Mouse (Mus musculus) c-Kit-negative CD71-positive TER-119-positive erythroid progenitor cells, embryonic 14.5 days (primary cell): ENCODE results near the gene Omt2a.
"Not testable (repeated sequence)": the region's sequence is repeated elsewhere in the genome, so short reads cannot be mapped to it uniquely, and the experiment has no call there.

Source experiments
- DNase-seq: peaks from one replicate; pipeline ENCODE4 v3.0.0-alpha.2; 2013; ENCODE audit warnings: low read depth, low spot score

The Omt2a gene

GRCm38 (mm10) chr9:78298232-78298631, 16.4 kb downstream of the Omt2a start:
- DNase-seq: no peak

- peak; percentile 9 for DNase-seq
Observed at GRCm38 (mm10) chr9:78296089-78296488, 18.5 kb downstream of the Omt2a start.

- DNase-seq: not testable (repeated sequence)
Observed at GRCm38 (mm10) chr9:78294781-78295180, 19.8 kb downstream of the Omt2a start.

DNA sequence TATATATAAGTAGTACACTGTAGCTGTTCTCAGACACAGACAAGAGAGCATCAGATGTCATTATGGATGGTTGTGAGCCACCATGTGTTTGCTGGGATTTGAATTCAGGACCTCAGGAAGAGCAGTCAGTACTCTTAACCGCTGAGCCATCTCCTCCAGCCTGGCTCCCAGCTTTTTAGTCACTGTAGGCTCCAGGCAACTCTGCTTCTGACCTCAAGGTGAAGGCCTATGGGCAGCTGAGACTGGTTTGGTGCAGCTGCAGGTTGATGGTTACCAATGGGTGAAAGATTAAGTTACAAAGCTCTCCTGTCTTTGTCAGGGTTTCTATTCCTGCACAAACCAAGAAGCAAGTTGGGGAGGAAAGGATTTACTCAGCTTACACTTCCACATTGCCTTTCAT, 20.9 kb downstream of the Omt2a start:
- not testable (repeated sequence) for DNase-seq

DNA sequence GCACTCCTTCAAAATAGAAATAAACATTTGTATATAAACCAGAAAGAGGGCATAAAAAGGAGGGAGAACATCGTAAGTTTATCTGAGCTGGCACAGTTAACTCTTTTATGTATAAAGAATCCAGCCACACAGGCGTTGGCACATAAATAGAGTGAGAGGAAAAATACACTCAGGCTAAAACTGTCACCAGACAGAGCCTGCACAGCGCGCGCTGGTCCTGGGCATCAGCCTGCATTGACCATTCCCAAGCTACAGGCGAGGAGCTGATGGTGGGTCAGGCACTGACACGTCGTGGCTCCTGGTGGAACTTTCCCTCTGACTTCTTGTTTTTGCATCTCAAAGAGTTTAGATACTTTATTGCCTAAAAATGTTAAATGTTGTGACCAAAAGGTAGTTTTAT, 22.1 kb downstream of the Omt2a start:
- not testable (repeated sequence) for DNase-seq

- DNase-seq: not testable (repeated sequence)
Observed at GRCm38 (mm10) chr9:78289723-78290122, 24.9 kb downstream of the Omt2a start, which contains the start of gene Gm10639. Gene Gm10639 (plus strand): TSS chr9:78289923.

DNA sequence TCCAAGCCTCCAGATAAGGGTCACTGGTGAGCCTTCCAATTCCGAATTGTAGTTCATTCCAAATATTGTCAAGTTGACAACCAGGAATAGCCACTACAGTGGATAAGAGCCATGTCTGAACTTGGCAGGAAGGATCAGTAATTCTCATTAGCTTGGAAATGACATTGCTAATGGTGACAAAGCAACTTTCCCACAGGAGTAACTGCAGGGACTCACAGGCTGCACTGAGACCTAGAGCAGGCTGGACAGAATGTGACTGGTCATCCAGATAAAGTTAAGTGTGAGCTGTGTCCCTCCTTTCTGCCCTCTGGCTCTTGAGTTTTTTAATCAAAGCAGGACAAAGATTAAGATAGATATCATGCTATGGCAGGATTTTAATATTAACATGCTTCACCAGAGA, 25.5 kb downstream of the Omt2a start:
- not testable (repeated sequence) for DNase-seq

DNA sequence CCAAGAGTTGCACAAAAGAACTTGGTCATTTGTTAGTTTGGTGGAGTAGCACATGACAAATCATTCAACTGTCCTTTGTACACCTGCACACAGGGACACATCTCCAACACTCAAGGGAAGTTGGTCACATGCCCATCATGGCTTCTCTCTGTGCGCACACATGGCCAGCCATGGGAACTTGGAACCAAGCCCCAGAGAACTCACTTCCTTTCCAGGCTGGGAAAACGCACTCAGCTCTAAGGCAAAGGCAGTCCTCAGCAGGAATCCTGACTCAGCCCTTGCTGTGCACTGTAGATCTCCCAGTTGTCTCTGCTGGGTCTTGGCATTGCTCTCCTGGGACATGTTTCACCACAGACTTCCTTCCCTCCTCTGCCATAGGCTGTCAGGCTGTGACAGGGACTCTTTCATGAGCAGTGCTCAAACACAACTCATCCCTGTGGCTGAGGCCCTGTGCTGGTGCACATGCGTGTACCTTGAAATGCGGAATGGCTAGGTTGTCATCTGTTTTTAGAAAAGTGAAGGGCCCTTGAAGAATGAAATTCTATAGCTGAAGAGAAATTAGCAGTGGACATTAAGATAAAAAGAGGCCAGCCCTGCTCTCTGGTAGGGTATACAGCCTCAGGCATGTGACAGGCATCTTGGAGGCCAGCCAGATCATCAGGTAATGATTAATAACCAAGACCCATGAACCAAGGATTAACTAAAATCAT, 32.4 kb downstream of the Omt2a start:
- DNase-seq: not testable (repeated sequence)

DNA sequence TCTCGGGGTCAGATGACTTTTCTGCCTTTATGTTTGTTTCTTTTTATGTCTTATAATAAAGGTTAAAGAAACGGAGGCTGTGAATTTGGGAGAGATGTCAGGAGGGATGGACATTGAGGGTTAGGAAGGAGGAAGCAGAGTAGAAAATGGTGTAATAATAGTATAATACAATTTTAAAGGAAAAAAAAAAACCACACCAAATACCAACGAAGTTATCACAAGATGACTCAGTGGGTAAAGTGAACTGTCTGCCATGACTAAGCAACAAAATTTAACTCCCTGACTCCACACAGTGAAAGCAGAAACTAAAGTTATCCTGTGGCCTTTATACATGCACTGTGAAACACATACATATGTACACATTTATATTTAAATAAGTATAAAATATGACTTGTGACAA, 43.7 kb downstream of the Omt2a start:
- DNase-seq: not testable (repeated sequence)
